Mouse (Mus musculus) left cerebral cortex, adult 18-20 months (tissue): ENCODE measurements around the gene Clca3b. TPM values are rescaled to one million over a fixed set of nuclear protein-coding genes. Genes with fewer than 3 reads are reported as not detected.

ENCODE experiments used
- total RNA-seq, 2 experiments: library from RNA; stranded (reverse); gene quantifications; 2 replicates each; pipeline ENCODE4 v1.2.3; 2021

Gene Clca3b
- total RNA-seq, 2 experiments from 2014 or later = not detected

Other genes starting within 250 kb of the Clca3b start
- 10 to 100 TPM; 56.7 to 59.3 TPM for gene Sh3glb1, start 129.0 kb downstream of the Clca3b start, total RNA-seq
- gene Clca3a1, start 88.4 kb downstream of the Clca3b start, total RNA-seq = under 1 TPM; 0.09 TPM
- gene Clca3a2, start 29.9 kb downstream of the Clca3b start, total RNA-seq = not detected
- gene Clca4b, start 83.2 kb upstream of the Clca3b start, total RNA-seq = not detected
- gene Clca4a, start 125.7 kb upstream of the Clca3b start, total RNA-seq = not detected
- not detected for gene Clca1, start 183.4 kb upstream of the Clca3b start, total RNA-seq